Mouse (Mus musculus): ENCODE data around the gene 4930402F06Rik.
A peak's percentile ranks its signal among the peaks of the same experiment; 100 is the strongest.

Gene 4930402F06Rik

GRCm38 (mm10) chr2:35417231-35417630, 20.3 kb upstream of the 4930402F06Rik start:
- no peak for DNase-seq (ENCODE audit: extremely low spot score)

DNA sequence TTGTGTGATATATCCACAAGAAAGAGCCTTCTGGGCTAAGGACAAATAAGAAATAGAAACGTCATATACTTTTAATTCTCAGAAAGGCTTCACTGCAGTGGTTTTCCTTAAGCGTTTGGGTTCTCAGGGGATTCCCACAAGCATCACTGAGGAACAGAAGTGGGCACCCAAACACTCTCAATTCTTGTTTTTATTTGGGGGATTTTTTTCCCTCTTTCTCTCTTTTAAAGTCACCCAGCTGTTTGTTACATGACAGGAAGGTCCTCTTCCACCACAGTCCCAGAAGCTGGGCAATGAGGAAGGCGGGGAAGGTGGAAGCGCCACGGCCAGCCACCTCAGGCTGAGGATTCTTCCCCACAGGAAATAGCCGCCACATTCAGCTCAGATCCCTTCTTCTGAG, 19.5 kb upstream of the 4930402F06Rik start:
- DNase-seq (ENCODE audit: extremely low spot score) = no peak

DNA sequence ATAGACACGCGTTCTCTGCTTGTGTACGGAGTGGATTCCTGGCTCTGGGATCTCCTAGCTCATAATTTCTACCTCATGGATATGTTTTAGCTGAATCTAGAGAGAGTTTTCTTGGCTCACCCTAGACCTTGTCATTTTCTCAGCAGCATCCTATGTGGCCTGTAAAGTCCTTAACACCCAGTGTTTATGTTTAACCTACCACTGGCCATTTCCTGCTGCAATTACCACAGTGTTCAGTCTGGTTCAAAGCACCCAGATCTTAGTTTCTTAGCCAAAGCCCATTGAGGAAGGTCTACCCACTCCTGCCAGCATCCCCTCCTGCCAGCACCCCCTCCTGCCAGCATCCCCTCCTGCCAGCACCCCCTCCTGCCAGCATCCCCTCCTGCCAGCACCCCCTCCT, 15.8 kb upstream of the 4930402F06Rik start:
- DNase-seq (ENCODE audit: extremely low spot score) = no peak

DNA sequence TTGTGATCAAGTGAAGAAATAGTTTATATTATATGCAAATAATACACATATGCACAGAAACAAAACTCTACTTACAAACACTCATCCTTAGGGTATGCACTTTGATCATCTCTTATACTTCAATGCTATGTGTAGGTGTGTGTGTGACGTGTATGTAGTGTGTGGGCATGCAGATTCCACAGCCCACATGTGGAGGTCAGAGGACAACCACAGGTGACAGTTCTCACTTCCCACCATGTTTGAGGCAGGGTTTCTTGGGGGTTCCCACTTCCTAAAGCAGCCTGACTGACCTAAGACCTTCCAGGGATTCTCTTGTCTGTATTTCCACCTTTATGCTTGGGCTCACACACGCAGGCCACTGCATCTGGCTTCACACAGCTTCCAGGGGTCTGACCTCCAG, 15.3 kb upstream of the 4930402F06Rik start:
- DNase-seq (ENCODE audit: extremely low spot score) = no peak

GRCm38 (mm10) chr2:35411640-35412190, 14.7 kb upstream of the 4930402F06Rik start:
- DNase-seq (ENCODE audit: extremely low spot score) = no peak

GRCm38 (mm10) chr2:35409466-35409865, 12.5 kb upstream of the 4930402F06Rik start:
- no peak for DNase-seq (ENCODE audit: extremely low spot score)

DNA sequence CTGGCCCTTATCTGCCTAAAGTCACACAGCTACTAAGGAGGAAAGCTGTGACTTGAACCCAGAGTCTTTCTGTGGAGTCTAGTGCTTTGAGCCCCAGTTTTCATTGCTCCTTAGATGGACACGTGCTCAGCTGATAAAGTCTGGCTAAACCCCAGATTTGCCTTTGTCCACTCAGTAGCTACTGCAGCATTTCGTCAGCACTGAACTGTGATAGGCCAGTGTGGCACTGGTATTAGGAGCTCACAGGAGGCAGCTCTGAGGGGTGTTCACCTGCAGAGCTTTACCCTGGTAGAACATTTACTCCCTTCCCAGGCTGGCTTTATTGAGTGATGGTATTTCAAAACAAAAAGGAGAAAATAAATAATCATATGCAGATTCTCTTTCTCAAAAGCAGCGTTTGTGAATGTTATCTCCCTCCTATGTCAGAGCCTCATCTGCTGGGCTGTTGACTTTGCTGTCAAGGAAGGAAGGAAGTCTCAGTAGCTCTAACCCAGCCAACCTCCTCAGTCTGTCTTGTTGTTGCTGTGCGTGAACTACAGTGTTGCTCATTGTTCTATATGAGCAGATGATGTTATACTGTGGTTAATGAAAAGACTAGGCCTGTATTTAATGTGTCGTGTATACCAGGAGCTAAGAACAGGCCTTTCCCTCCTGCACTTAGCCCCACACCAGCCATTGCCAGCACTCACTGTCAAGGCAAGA, 11.6 kb upstream of the 4930402F06Rik start:
- no peak for DNase-seq (ENCODE audit: extremely low spot score)

- DNase-seq (ENCODE audit: extremely low spot score) = no peak
Observed at GRCm38 (mm10) chr2:35407878-35408277, 10.9 kb upstream of the 4930402F06Rik start.

DNA sequence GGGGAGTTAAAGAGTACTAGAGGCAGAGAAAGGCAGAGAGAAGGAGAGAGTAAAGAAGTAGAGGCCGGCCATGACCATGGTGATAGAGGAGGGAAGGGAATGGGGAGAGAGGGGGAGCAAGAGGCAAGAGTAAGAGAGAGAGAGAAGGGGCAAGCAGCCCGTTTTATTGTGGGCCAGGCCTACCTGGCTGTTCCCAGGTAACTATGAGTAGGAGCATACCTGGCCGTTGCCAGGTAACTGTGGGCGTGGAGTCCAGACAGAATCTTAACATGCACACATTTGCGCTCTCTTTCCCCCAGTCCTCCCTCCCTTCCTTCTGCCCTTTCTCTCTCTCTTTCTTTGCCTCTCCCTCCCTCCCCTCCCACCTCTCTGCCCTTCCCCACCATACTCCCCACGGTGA, 10.3 kb upstream of the 4930402F06Rik start:
- no peak for DNase-seq (ENCODE audit: extremely low spot score)

- DNase-seq (ENCODE audit: extremely low spot score) = no peak
Observed at GRCm38 (mm10) chr2:35406611-35407010, 9.6 kb upstream of the 4930402F06Rik start.

- DNase-seq (ENCODE audit: extremely low spot score) = no peak
Observed at GRCm38 (mm10) chr2:35402391-35402790, 5.4 kb upstream of the 4930402F06Rik start.

DNA sequence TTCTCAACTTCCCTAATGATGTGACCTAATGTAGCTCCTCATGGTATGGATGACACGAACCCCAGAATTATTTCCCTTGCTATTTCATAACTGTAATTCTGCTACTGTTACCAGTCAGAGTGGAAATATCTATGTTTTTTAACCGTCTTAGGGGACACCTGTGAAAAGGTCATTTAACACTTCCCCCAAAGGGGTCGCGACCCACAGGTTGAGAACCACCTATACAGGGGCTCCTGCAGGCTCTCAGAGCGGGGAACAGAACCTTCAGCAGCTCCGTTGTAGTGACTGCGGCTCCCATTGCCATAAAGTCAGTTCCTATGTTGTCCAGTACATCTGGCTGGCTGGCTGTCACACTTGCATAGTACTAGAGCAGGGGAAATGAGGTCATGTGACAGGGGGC, 3.8 kb upstream of the 4930402F06Rik start:
- no peak for DNase-seq (ENCODE audit: extremely low spot score)

DNA sequence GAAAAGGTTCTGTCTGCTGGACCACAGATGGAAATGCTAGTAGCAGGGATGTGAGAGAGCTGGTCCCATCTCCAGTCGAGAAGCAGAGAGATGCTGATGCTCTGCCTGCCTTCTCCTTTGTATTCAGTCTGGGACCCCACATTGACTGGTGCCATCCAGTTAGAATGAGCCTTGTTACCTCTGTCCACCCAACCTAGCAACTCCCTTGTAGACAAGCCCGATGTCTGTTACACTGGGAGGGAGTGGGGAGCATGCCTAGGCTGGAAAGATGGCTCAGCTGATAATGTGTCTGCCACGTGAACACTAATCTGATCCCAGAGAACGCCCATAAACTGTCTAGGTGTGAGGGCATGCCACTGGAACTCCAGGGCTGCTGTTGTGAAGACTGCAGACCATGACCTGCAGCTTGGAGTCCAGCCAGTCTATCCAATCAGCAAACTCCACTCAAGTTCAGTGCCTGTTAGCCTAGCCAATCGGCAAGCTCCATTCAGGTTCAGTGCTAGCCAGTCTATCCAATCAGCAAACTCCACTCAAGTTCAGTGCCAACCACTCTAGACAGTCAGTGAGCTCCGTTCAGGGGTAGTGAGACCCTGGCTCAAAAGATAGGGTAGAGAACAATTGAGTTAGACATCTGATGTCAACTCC, 1.3 kb upstream of the 4930402F06Rik start:
- DNase-seq (ENCODE audit: extremely low spot score) = no peak

DNA sequence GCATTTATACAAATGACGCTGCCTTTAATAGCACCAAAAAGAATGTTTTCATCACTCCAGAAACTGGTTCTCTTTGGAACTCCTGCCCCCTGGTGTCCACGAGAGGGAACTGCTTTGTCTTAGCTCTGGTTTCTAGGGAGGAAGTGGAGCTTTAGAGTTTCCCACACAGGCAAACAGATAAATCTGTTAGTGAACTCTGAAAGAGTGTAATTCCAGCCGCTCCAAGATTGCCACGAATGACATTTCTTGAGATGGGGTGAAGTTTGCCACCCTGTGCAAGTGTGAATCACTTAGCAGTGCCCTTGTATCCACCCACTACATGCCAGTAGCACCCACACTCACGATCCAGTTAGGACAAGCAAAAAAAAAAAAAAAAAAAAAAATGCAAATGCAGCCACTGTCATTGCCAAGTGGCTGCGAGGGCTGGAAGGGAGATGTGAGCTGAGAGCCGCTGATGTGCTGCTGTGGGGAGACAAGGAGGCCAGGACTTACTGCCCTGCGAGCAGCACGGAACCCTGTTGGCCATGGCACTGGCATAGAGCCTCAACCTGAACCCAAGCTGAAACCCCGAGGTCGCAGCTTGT, 707 bp upstream of the 4930402F06Rik start:
- peak; percentile 50 for DNase-seq (ENCODE audit: extremely low spot score)

GRCm38 (mm10) chr2:35385441-35385871, 11.5 kb downstream of the 4930402F06Rik start:
- DNase-seq (ENCODE audit: extremely low spot score) = no peak

DNA sequence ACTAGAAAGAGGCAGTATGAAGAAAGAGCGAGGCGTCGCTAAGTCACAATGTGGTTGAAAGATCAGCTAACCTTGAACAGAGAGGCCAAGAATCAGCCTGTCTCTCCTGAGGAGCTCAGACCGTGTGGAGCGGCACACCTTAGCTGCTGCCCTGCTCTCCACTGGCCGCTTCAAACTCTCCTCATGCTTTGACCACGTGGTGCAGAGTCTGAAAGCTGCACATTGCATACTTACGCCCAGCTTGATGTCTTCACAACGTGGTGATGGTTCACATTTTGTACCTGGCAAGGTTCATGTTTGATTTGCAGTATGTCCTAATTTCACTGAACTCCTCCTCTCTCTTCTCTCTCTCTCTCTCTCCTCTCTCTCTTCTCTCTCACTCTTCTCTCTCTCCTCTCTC, 17.7 kb downstream of the 4930402F06Rik start:
- no peak for DNase-seq (ENCODE audit: extremely low spot score)

GRCm38 (mm10) chr2:35377600-35377999, 19.4 kb downstream of the 4930402F06Rik start:
- no peak for DNase-seq (ENCODE audit: extremely low spot score)

- peak; percentile 31 for DNase-seq (ENCODE audit: extremely low spot score)
Observed at GRCm38 (mm10) chr2:35373003-35373402, 24.0 kb downstream of the 4930402F06Rik start.

GRCm38 (mm10) chr2:35370686-35371085, 26.3 kb downstream of the 4930402F06Rik start:
- no peak for DNase-seq (ENCODE audit: extremely low spot score)

GRCm38 (mm10) chr2:35367629-35368028, 29.3 kb downstream of the 4930402F06Rik start, which contains the start of gene 4930568D16Rik:
Gene 4930568D16Rik (minus strand): TSS chr2:35367729.
- DNase-seq (ENCODE audit: extremely low spot score) = no peak

DNA sequence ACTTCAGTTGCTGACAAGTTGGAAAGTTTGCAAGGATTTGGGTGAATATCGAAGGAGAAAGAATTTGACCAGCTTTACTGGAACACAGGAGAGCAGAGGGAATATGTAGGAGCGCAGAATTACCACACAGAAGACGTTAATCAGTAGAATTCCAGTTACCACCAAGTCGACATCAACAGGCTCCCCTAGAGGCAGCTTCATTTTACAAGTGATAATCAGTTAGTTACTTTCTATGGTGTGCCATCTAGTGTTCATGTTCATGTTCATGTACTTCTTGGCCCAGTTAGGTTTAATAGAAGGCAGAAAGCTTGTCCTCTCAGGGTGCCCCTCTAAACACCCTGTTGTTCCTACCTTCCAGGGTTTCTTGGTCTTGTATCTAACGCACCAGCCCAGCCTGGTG, 47.8 kb downstream of the 4930402F06Rik start:
- no peak for DNase-seq (ENCODE audit: extremely low spot score)

GRCm38 (mm10) chr2:35345984-35346383, 51.0 kb downstream of the 4930402F06Rik start:
- DNase-seq (ENCODE audit: extremely low spot score) = no peak

DNA sequence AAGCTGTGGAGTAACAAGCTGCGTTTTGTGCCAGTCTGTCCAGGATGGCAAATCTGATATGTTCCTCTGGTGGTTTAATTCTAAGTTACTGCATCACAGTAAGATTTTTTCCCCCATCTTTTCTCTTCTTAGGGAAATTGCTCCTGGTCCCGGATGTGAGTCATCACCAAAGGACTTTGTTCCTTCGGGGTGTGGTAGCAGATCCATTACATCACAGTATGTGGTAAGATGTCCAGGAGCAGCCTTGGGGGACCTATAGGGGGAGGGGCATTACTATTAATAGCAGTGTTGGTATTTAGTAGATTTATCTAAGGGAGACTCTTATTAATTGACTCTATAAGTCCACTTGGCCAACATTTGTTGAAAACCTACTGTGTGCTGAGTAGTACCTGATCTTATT, 54.4 kb downstream of the 4930402F06Rik start:
- DNase-seq (ENCODE audit: extremely low spot score) = no peak
